Mouse (Mus musculus) neural tube, postnatal 0 days (tissue): Measurements from ENCODE around the gene Ifna14. TPM values are rescaled to one million over a fixed set of nuclear protein-coding genes. Genes with fewer than 3 reads are reported as not detected.

Experiments
- polyA plus RNA-seq: library from polyadenylated mRNA; unstranded; fragments of >200 nt; fragmentation: Nextera tagmentation; extraction: Ambion mirVana; gene quantifications from 2 replicates; pipeline ENCODE4 v1.2.1, GENCODE M21; 2015

Ifna14 gene
- polyA plus RNA-seq = not detected in 2 replicates

GRCm38 (mm10) chr4:88571698-88572097 is at the start of gene Ifna14:
Gene Ifna14 (minus strand): TSS chr4:88571798.

GRCm38 (mm10) chr4:88603276-88603675 is 31.7 kb upstream of the Ifna14 start, which contains the start of gene Ifna12:
Gene Ifna12 (minus strand): TSS chr4:88603376.

GRCm38 (mm10) chr4:88592285-88592684 is 20.7 kb upstream of the Ifna14 start, which contains the start of gene Ifna9:
Gene Ifna9 (minus strand): TSS chr4:88592385.

GRCm38 (mm10) chr4:88558145-88558544 is 13.5 kb downstream of the Ifna14 start, which contains the start of gene Ifna15:
Gene Ifna15 (minus strand): TSS chr4:88558245.

GRCm38 (mm10) chr4:88522674-88523073 is 48.9 kb downstream of the Ifna14 start, which contains the start of gene Ifnb1:
Gene Ifnb1 (minus strand): TSS chr4:88522774.

Other genes starting within 250 kb of the Ifna14 start
- 5.3 and 6.9 TPM in 2 replicates for gene Hacd4, start 132.9 kb downstream of the Ifna14 start, polyA plus RNA-seq
- gene Ifnb1, start 49.0 kb downstream of the Ifna14 start, polyA plus RNA-seq = not detected in 2 replicates
- gene Ifna15, start 13.6 kb downstream of the Ifna14 start, polyA plus RNA-seq = not detected in 2 replicates
- gene Ifna9, start 20.6 kb upstream of the Ifna14 start, polyA plus RNA-seq = not detected in 2 replicates
- gene Ifna12, start 31.6 kb upstream of the Ifna14 start, polyA plus RNA-seq = not detected in 2 replicates
- gene C87499, start 62.6 kb upstream of the Ifna14 start, polyA plus RNA-seq = not detected in 2 replicates
- gene Ifna13, start 72.7 kb upstream of the Ifna14 start, polyA plus RNA-seq = not detected in 2 replicates
- gene Ifna16, start 105.1 kb upstream of the Ifna14 start, polyA plus RNA-seq = not detected in 2 replicates
- gene Ifna2, start 112.1 kb upstream of the Ifna14 start, polyA plus RNA-seq = not detected in 2 replicates
- not detected in 2 replicates for gene Ifnab, start 119.6 kb upstream of the Ifna14 start, polyA plus RNA-seq
- 0.15 and 1.1 TPM in 2 replicates for gene Gm26566, start 150.0 kb upstream of the Ifna14 start, polyA plus RNA-seq
- 68.0 and 72.4 TPM in 2 replicates for gene Klhl9, start 150.7 kb upstream of the Ifna14 start, polyA plus RNA-seq
- not detected in 2 replicates for gene Gm13271, start 183.1 kb upstream of the Ifna14 start, polyA plus RNA-seq
- gene Gm13283, start 188.3 kb upstream of the Ifna14 start, polyA plus RNA-seq = not detected in 2 replicates
- 0.23 TPM in 1 of 2 replicates, not detected in the other for gene Gm13290, start 202.0 kb upstream of the Ifna14 start, polyA plus RNA-seq
- gene Gm13289, start 205.1 kb upstream of the Ifna14 start, polyA plus RNA-seq = not detected in 2 replicates
- not detected in 2 replicates for gene Gm13272, start 208.1 kb upstream of the Ifna14 start, polyA plus RNA-seq
- gene Ifnz, start 210.3 kb upstream of the Ifna14 start, polyA plus RNA-seq = not detected in 2 replicates
- gene Gm13276, start 213.9 kb upstream of the Ifna14 start, polyA plus RNA-seq = not detected in 2 replicates
- not detected in 2 replicates for gene Gm13277, start 216.8 kb upstream of the Ifna14 start, polyA plus RNA-seq
- gene Gm13278, start 219.8 kb upstream of the Ifna14 start, polyA plus RNA-seq = not detected in 2 replicates
- not detected in 2 replicates for gene Gm13275, start 222.7 kb upstream of the Ifna14 start, polyA plus RNA-seq
- not detected in 2 replicates for gene Gm13279, start 225.6 kb upstream of the Ifna14 start, polyA plus RNA-seq
- gene Gm13285, start 227.9 kb upstream of the Ifna14 start, polyA plus RNA-seq = 0.22 and 0.46 TPM in 2 replicates
- not detected in 2 replicates for gene Gm13287, start 231.5 kb upstream of the Ifna14 start, polyA plus RNA-seq
- gene Gm13288, start 233.7 kb upstream of the Ifna14 start, polyA plus RNA-seq = not detected in 2 replicates
- not detected in 2 replicates for gene Ifna7, start 244.4 kb upstream of the Ifna14 start, polyA plus RNA-seq
- not detected in 2 replicates for gene Ifna11, start 248.2 kb upstream of the Ifna14 start, polyA plus RNA-seq